14 mouse cellular contexts compared by ENCODE assay signal in the genomic region with DNA sequence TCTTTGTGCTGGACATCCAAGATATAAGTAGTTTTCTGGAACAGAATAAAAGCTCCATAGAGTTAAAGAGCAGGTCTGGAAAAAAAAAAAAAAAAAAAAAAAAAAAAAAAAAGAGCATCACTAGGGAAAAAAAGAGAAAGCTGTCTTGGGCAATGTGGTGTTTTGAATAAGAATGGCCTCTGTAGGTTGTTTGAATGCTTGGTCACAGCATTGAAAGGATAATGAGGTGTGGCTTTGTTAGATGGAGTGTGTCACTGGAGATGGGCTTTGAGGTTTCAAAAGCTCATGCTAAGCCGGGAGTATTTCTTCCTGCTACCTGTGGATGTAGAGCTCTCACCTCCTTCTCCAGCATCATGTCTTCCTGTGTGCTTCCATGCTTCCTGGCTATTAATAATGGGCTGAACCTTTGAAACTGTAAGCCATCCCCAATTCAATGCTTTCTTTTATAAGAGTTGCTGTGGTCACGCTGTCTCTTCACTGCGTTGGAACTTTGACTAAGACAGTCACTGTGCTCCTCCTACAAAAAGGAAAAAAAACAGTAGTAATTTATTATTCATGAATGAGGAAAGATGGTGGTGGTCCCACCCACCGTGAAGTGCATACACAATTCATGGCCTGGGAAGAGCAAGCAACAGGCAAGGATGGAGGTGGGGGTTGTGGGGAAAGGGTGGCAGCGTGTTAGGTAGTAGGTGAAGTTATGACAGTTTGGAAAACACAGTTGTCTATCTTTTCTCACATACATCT.
A peak's percentile ranks its signal among the peaks of the same experiment; 100 is the strongest.
DNase-seq lines count a peak whose midpoint lies in the region; ATAC-seq and TF ChIP-seq lines count a peak whose summit lies in the region.
"Had no signal": no experiment of that assay in that cellular context is flagged by ENCODE, and none has a peak within 500 bp of the region (broad histone marks: within the 10 kb centered on the region; RNA-seq: fewer than 3 reads in every experiment).

No protein-coding gene starts in this region.

- H3K9me3 ChIP-seq in heart, embryonic 15.5 days (replicated peaks) = no peaks in the 10 kb centered on the region
- no peaks in the 10 kb centered on the region for H3K9me3 ChIP-seq in heart, embryonic 11.5 days (replicated peaks; ENCODE audit: control insufficient read depth, low read length)
- H3K9me3 ChIP-seq in forebrain, embryonic 12.5 days = 0 out of 2 replicates have a peak, but pooled peaks cover 3% of the 10 kb centered on the region
- H3K9me3 ChIP-seq in hindbrain, embryonic 16.5 days (ENCODE audit: control insufficient read depth, low read length) = no peaks in the 10 kb centered on the region
- H3K9me3 ChIP-seq in neural tube, embryonic 14.5 days (ENCODE audit: control insufficient read depth, low read length) = no peaks in the 10 kb centered on the region
- H3K9me3 ChIP-seq in liver, postnatal 0 days (ENCODE audit: low read length) = no peaks in the 10 kb centered on the region
- H3K9me3 ChIP-seq: limb, embryonic 13.5 days had no signal

- no peaks in the 10 kb centered on the region for H3K36me3 ChIP-seq in heart, embryonic 15.5 days
- H3K36me3 ChIP-seq in heart, embryonic 11.5 days (ENCODE audit: control insufficient read depth, insufficient read depth, low read length) = no peaks in the 10 kb centered on the region
- H3K36me3 ChIP-seq in forebrain, embryonic 12.5 days (replicated peaks) = no peaks in the 10 kb centered on the region
- H3K36me3 ChIP-seq in hindbrain, embryonic 16.5 days (ENCODE audit: control insufficient read depth, insufficient read depth, low read length) = no peaks in the 10 kb centered on the region
- H3K36me3 ChIP-seq in neural tube, embryonic 14.5 days (ENCODE audit: control insufficient read depth, insufficient read depth, low read length) = no peaks in the 10 kb centered on the region
- no peaks in the 10 kb centered on the region for H3K36me3 ChIP-seq in liver, postnatal 0 days (replicated peaks; ENCODE audit: insufficient read depth, low read length)
- no peaks in the 10 kb centered on the region for H3K36me3 ChIP-seq in kidney, adult 2 months (ENCODE audit: control insufficient read depth, insufficient read depth, low read length)
- H3K36me3 ChIP-seq: limb, embryonic 13.5 days had no signal

- no peak for TF ChIP-seq CTCF in liver, postnatal 0 days (IDR thresholded peaks at IDR 0.05; ENCODE audit: low read depth)
- no peak for TF ChIP-seq CTCF in kidney, adult 2 months (conservative IDR thresholded peaks at IDR 0.05; ENCODE audit: insufficient read depth, insufficient read length, low read depth, low read length)

- H3K4me1 ChIP-seq in heart, embryonic 15.5 days (replicated peaks) = no peaks in the 10 kb centered on the region
- H3K4me1 ChIP-seq in heart, embryonic 11.5 days (ENCODE audit: control insufficient read depth, insufficient read depth, low read length) = no peaks in the 10 kb centered on the region
- H3K4me1 ChIP-seq in forebrain, embryonic 12.5 days = peaks cover 14% of the 10 kb centered on the region
- peaks cover 2% of the 10 kb centered on the region for H3K4me1 ChIP-seq in hindbrain, embryonic 16.5 days (ENCODE audit: control insufficient read depth, insufficient read depth, low read depth, low read length)
- no peaks in the 10 kb centered on the region for H3K4me1 ChIP-seq in neural tube, embryonic 14.5 days (ENCODE audit: control insufficient read depth, insufficient read depth, low read length)
- no peaks in the 10 kb centered on the region for H3K4me1 ChIP-seq in liver, postnatal 0 days (ENCODE audit: insufficient read depth)
- no peaks in the 10 kb centered on the region for H3K4me1 ChIP-seq in kidney, adult 2 months (ENCODE audit: control insufficient read depth, insufficient read depth, low read length)

- no peak for ATAC-seq in heart, embryonic 15.5 days (replicated peaks; ENCODE audit: insufficient number of reproducible peaks, insufficient read depth, low FRiP score, low read depth)
- no peak for ATAC-seq in heart, embryonic 11.5 days (replicated peaks; ENCODE audit: insufficient number of reproducible peaks, low FRiP score, low TSS enrichment)
- ATAC-seq in forebrain, embryonic 12.5 days (ENCODE audit: low FRiP score) = no peak
- no peak for ATAC-seq in hindbrain, embryonic 16.5 days
- no peak for ATAC-seq in neural tube, embryonic 14.5 days (ENCODE audit: low read depth)
- ATAC-seq in liver, postnatal 0 days = no peak

- no peak for DNase-seq in liver, postnatal 0 days
- DNase-seq in kidney, adult 2 months = no peak
- DNase-seq in layer of hippocampus, postnatal 36 days = no peak
- DNase-seq: adrenal gland, adult 2 months; cerebellum, postnatal 36 days; gastrocnemius, postnatal 14 days; kidney, adult 9 months; thymus, postnatal 36 days had no signal

- TF ChIP-seq EP300 in liver, postnatal 0 days (IDR thresholded peaks at IDR 0.05; ENCODE audit: low read depth) = no peak

- H3K4me2 ChIP-seq in heart, embryonic 15.5 days = 0 out of 2 replicates have a peak overlapping the region, but pooled peaks have one; percentile 36
- no peak overlapping the region for H3K4me2 ChIP-seq in heart, embryonic 11.5 days
- H3K4me2 ChIP-seq in forebrain, embryonic 12.5 days = peak overlapping the region; percentile 50
- H3K4me2 ChIP-seq in hindbrain, embryonic 16.5 days (ENCODE audit: low read length) = peak overlapping the region; percentile 67
- peak overlapping the region; percentile 36; the same call in 1 of the 2 replicates for H3K4me2 ChIP-seq in neural tube, embryonic 14.5 days (ENCODE audit: low read depth, low read length)
- H3K4me2 ChIP-seq in liver, postnatal 0 days (ENCODE audit: low read depth, low read length) = no peak overlapping the region

- 56% methylated on average over 5 of the region's 5 CpGs for WGBS in heart, embryonic 15.5 days
- 55% methylated on average over 5 of the region's 5 CpGs for WGBS in heart, embryonic 11.5 days (ENCODE audit: insufficient replicate concordance)
- WGBS in forebrain, embryonic 12.5 days = 29% methylated on average over 5 of the region's 5 CpGs
- WGBS in hindbrain, embryonic 16.5 days = 29% methylated on average over 5 of the region's 5 CpGs
- WGBS in neural tube, embryonic 14.5 days = 30% methylated on average over 5 of the region's 5 CpGs
- 71% methylated on average over 5 of the region's 5 CpGs for WGBS in liver, postnatal 0 days (ENCODE audit: insufficient replicate concordance)
- WGBS in kidney, adult 2 months = 62% methylated on average over 5 of the region's 5 CpGs

- no peak overlapping the region for H3K27ac ChIP-seq in heart, embryonic 15.5 days
- no peak overlapping the region for H3K27ac ChIP-seq in heart, embryonic 11.5 days (ENCODE audit: low read depth, low read length)
- no peak overlapping the region for H3K27ac ChIP-seq in forebrain, embryonic 12.5 days
- H3K27ac ChIP-seq in hindbrain, embryonic 16.5 days (ENCODE audit: low read depth, low read length) = no peak overlapping the region
- H3K27ac ChIP-seq in neural tube, embryonic 14.5 days (ENCODE audit: low read depth, low read length) = no peak overlapping the region
- H3K27ac ChIP-seq in liver, postnatal 0 days (ENCODE audit: low read depth) = no peak overlapping the region
- no peak overlapping the region for H3K27ac ChIP-seq in kidney, adult 2 months (ENCODE audit: insufficient read depth, low read depth, low read length)
- H3K27ac ChIP-seq: limb, embryonic 13.5 days had no signal

- no peak overlapping the region for H3K9ac ChIP-seq in heart, embryonic 15.5 days
- no peak overlapping the region for H3K9ac ChIP-seq in heart, embryonic 11.5 days (ENCODE audit: low read depth, low read length)
- H3K9ac ChIP-seq in forebrain, embryonic 12.5 days = no peak overlapping the region
- no peak overlapping the region for H3K9ac ChIP-seq in hindbrain, embryonic 16.5 days (ENCODE audit: low read depth, low read length)
- H3K9ac ChIP-seq in neural tube, embryonic 14.5 days (replicated peaks; ENCODE audit: low read depth, low read length) = no peak overlapping the region
- H3K9ac ChIP-seq in liver, postnatal 0 days (replicated peaks) = no peak overlapping the region
- H3K9ac ChIP-seq: limb, embryonic 13.5 days had no signal

- TF ChIP-seq POLR2A in kidney, adult 2 months (IDR thresholded peaks at IDR 0.05; ENCODE audit: low read depth, low read length) = no peak

- no peak overlapping the region for H3K4me3 ChIP-seq in heart, embryonic 15.5 days
- no peak overlapping the region for H3K4me3 ChIP-seq in heart, embryonic 11.5 days (ENCODE audit: low read depth, low read length)
- H3K4me3 ChIP-seq in forebrain, embryonic 12.5 days (replicated peaks) = no peak overlapping the region
- peak overlapping the region; percentile 34 for H3K4me3 ChIP-seq in hindbrain, embryonic 16.5 days (ENCODE audit: low read length)
- no peak overlapping the region; the same call in 1 of the 2 replicates for H3K4me3 ChIP-seq in neural tube, embryonic 14.5 days (ENCODE audit: low read depth, low read length)
- no peak overlapping the region for H3K4me3 ChIP-seq in liver, postnatal 0 days (ENCODE audit: low read depth, low read length)
- H3K4me3 ChIP-seq in kidney, adult 2 months (ENCODE audit: insufficient read depth, low read depth, low read length) = no peak overlapping the region
- H3K4me3 ChIP-seq: limb, embryonic 13.5 days had no signal

- H3K27me3 ChIP-seq in heart, embryonic 15.5 days = no peaks in the 10 kb centered on the region
- no peaks in the 10 kb centered on the region for H3K27me3 ChIP-seq in heart, embryonic 11.5 days (ENCODE audit: control insufficient read depth, insufficient read depth, low read length)
- H3K27me3 ChIP-seq in forebrain, embryonic 12.5 days = peaks cover 3% of the 10 kb centered on the region; the same call in 1 of the 2 replicates
- H3K27me3 ChIP-seq in hindbrain, embryonic 16.5 days (replicated peaks; ENCODE audit: control insufficient read depth, insufficient read depth, low read length) = no peaks in the 10 kb centered on the region
- no peaks in the 10 kb centered on the region for H3K27me3 ChIP-seq in neural tube, embryonic 14.5 days (ENCODE audit: control insufficient read depth, insufficient read depth, low read length)
- H3K27me3 ChIP-seq in liver, postnatal 0 days (ENCODE audit: insufficient read depth, low read length) = no peaks in the 10 kb centered on the region
- no peaks in the 10 kb centered on the region for H3K27me3 ChIP-seq in kidney, adult 2 months (replicated peaks; ENCODE audit: control insufficient read depth, insufficient read depth, low read length)
- H3K27me3 ChIP-seq: limb, embryonic 13.5 days had no signal

Comparison
In these comparisons a context has a peak if more than half of its experiments do, and no peak if none do; other contexts are left out.
1. H3K4me2 ChIP-seq: peak in heart, embryonic 15.5 days (single experiment), forebrain, embryonic 12.5 days (single experiment), hindbrain, embryonic 16.5 days (single experiment) and neural tube, embryonic 14.5 days (single experiment); none in heart, embryonic 11.5 days (single experiment) and liver, postnatal 0 days (single experiment).